Mouse (Mus musculus): ENCODE results near the gene Hip1. TPM values are rescaled to one million over a fixed set of nuclear protein-coding genes. Genes with fewer than 3 reads are reported as not detected.
A peak's percentile ranks its signal among the peaks of the same experiment; 100 is the strongest.

The Hip1 gene
- polyA plus RNA-seq, 1 experiment from 2014 or later: 45.2 TPM

GRCm38 (mm10) chr5:135502931-135503330 is 42.0 kb downstream of the Hip1 start:
- 0 out of 2 replicates have a peak, but pooled peaks cover 4% of the 10 kb centered on the region for H3K36me3 ChIP-seq
- WGBS: 56% methylated on average over 7 of the region's 7 CpGs
- H3K4me3 ChIP-seq (replicated peaks): no peak overlapping the region
- H3K9ac ChIP-seq: no peak overlapping the region
- peaks cover 40% of the 10 kb centered on the region for H3K4me1 ChIP-seq
- no peaks in the 10 kb centered on the region for H3K9me3 ChIP-seq (replicated peaks)
- H3K27me3 ChIP-seq: no peaks in the 10 kb centered on the region
- no peak for ATAC-seq (replicated peaks; ENCODE audit: low FRiP score)
- no peak overlapping the region for H3K27ac ChIP-seq
- H3K4me2 ChIP-seq: no peak overlapping the region

GRCm38 (mm10) chr5:135502027-135502426 is 42.9 kb downstream of the Hip1 start:
- no peaks in the 10 kb centered on the region for H3K9me3 ChIP-seq (replicated peaks)
- H3K9ac ChIP-seq: no peak overlapping the region
- H3K27me3 ChIP-seq: no peaks in the 10 kb centered on the region
- H3K4me1 ChIP-seq: peaks cover 39% of the 10 kb centered on the region
- peak overlapping the region; percentile 60 for H3K27ac ChIP-seq
- 0 out of 2 replicates have a peak, but pooled peaks cover 4% of the 10 kb centered on the region for H3K36me3 ChIP-seq
- H3K4me3 ChIP-seq (replicated peaks): no peak overlapping the region
- H3K4me2 ChIP-seq: no peak overlapping the region
- no peak for ATAC-seq (replicated peaks; ENCODE audit: low FRiP score)
- 63% methylated on average over 8 of the region's 8 CpGs for WGBS

- ATAC-seq (replicated peaks; ENCODE audit: low FRiP score): no peak
- no peak overlapping the region for H3K9ac ChIP-seq
- H3K27me3 ChIP-seq: no peaks in the 10 kb centered on the region
- no peaks in the 10 kb centered on the region for H3K9me3 ChIP-seq (replicated peaks)
- peaks cover 20% of the 10 kb centered on the region for H3K4me1 ChIP-seq
- WGBS: 79% methylated on average over 3 of the region's 3 CpGs
- H3K27ac ChIP-seq: no peak overlapping the region
- H3K36me3 ChIP-seq: no peaks in the 10 kb centered on the region
- H3K4me3 ChIP-seq (replicated peaks): no peak overlapping the region
- H3K4me2 ChIP-seq: no peak overlapping the region
Measured at GRCm38 (mm10) chr5:135498914-135499313, 46.0 kb downstream of the Hip1 start.

- WGBS: 66% methylated on average over 6 of the region's 6 CpGs
- ATAC-seq (replicated peaks; ENCODE audit: low FRiP score): no peak
Measured at GRCm38 (mm10) chr5:135497347-135497955, 47.5 kb downstream of the Hip1 start.

GRCm38 (mm10) chr5:135496489-135496888 is 48.4 kb downstream of the Hip1 start:
- H3K9ac ChIP-seq: no peak overlapping the region
- H3K4me1 ChIP-seq: peaks cover 23% of the 10 kb centered on the region
- no peak overlapping the region for H3K27ac ChIP-seq
- H3K36me3 ChIP-seq: no peaks in the 10 kb centered on the region
- H3K4me3 ChIP-seq (replicated peaks): no peak overlapping the region
- WGBS: 88% methylated on average over 2 of the region's 2 CpGs
- H3K27me3 ChIP-seq: no peaks in the 10 kb centered on the region
- H3K4me2 ChIP-seq: no peak overlapping the region
- no peak for ATAC-seq (replicated peaks; ENCODE audit: low FRiP score)
- H3K9me3 ChIP-seq (replicated peaks): no peaks in the 10 kb centered on the region

More at GRCm38 (mm10) chr5:135497347-135497955, 47.5 kb downstream of the Hip1 start:
- H3K36me3 ChIP-seq: no peaks in the 10 kb centered on the region
- no peaks in the 10 kb centered on the region for H3K27me3 ChIP-seq
- H3K4me3 ChIP-seq (replicated peaks): no peak overlapping the region
- H3K4me2 ChIP-seq: no peak overlapping the region
- H3K27ac ChIP-seq: no peak overlapping the region
- peaks cover 20% of the 10 kb centered on the region for H3K4me1 ChIP-seq
- H3K9me3 ChIP-seq (replicated peaks): no peaks in the 10 kb centered on the region
- no peak overlapping the region for H3K9ac ChIP-seq

GRCm38 (mm10) chr5:135495471-135495870 is 49.4 kb downstream of the Hip1 start:
- no peaks in the 10 kb centered on the region for H3K36me3 ChIP-seq
- no peaks in the 10 kb centered on the region for H3K9me3 ChIP-seq (replicated peaks)
- H3K9ac ChIP-seq: no peak overlapping the region
- peaks cover 19% of the 10 kb centered on the region for H3K4me1 ChIP-seq
- H3K27me3 ChIP-seq: no peaks in the 10 kb centered on the region
- no peak overlapping the region for H3K27ac ChIP-seq
- H3K4me2 ChIP-seq: no peak overlapping the region
- ATAC-seq (replicated peaks; ENCODE audit: low FRiP score): no peak
- H3K4me3 ChIP-seq (replicated peaks): no peak overlapping the region
- WGBS: 93% methylated on average over 8 of the region's 8 CpGs

- no peak overlapping the region for H3K4me3 ChIP-seq (replicated peaks)
- H3K4me2 ChIP-seq: no peak overlapping the region
- H3K36me3 ChIP-seq: no peaks in the 10 kb centered on the region
- no peaks in the 10 kb centered on the region for H3K27me3 ChIP-seq
- no peak overlapping the region for H3K27ac ChIP-seq
- H3K4me1 ChIP-seq: peaks cover 27% of the 10 kb centered on the region
- ATAC-seq (replicated peaks; ENCODE audit: low FRiP score): 0 out of 2 replicates have a peak, but pooled peaks have one; percentile 34
- H3K9ac ChIP-seq: no peak overlapping the region
- no peaks in the 10 kb centered on the region for H3K9me3 ChIP-seq (replicated peaks)
- WGBS: 83% methylated on average over 13 of the region's 13 CpGs
Measured at GRCm38 (mm10) chr5:135494183-135494910, 50.6 kb downstream of the Hip1 start.

GRCm38 (mm10) chr5:135493095-135493494 is 51.8 kb downstream of the Hip1 start:
- no peaks in the 10 kb centered on the region for H3K36me3 ChIP-seq
- WGBS: 68% methylated on average over 3 of the region's 3 CpGs
- H3K4me2 ChIP-seq: no peak overlapping the region
- H3K4me1 ChIP-seq: peaks cover 32% of the 10 kb centered on the region
- no peak overlapping the region for H3K4me3 ChIP-seq (replicated peaks)
- H3K27me3 ChIP-seq: no peaks in the 10 kb centered on the region
- H3K9me3 ChIP-seq (replicated peaks): no peaks in the 10 kb centered on the region
- H3K27ac ChIP-seq: 0 out of 2 replicates have a peak overlapping the region, but pooled peaks have one; percentile 4
- H3K9ac ChIP-seq: no peak overlapping the region
- ATAC-seq (replicated peaks; ENCODE audit: low FRiP score): no peak

- WGBS: 85% methylated on average over 2 of the region's 2 CpGs
- ATAC-seq (replicated peaks; ENCODE audit: low FRiP score): no peak
- H3K4me3 ChIP-seq (replicated peaks): no peak overlapping the region
Measured at GRCm38 (mm10) chr5:135492126-135492525, 52.8 kb downstream of the Hip1 start.

GRCm38 (mm10) chr5:135489695-135490294 is 55.1 kb downstream of the Hip1 start:
- WGBS: 5% methylated on average over 14 of the region's 14 CpGs
- H3K4me2 ChIP-seq: peak overlapping the region; percentile 91
- ATAC-seq (replicated peaks; ENCODE audit: low FRiP score): no peak
- H3K27ac ChIP-seq: peak overlapping the region; percentile 96
- peak overlapping the region; percentile 79 for H3K9ac ChIP-seq
- H3K4me3 ChIP-seq (replicated peaks): peak overlapping the region; percentile 78
- H3K36me3 ChIP-seq: no peaks in the 10 kb centered on the region
- H3K9me3 ChIP-seq (replicated peaks): no peaks in the 10 kb centered on the region
- H3K4me1 ChIP-seq: peaks cover 54% of the 10 kb centered on the region
- no peaks in the 10 kb centered on the region for H3K27me3 ChIP-seq

More at GRCm38 (mm10) chr5:135492126-135492525, 52.8 kb downstream of the Hip1 start:
- no peaks in the 10 kb centered on the region for H3K36me3 ChIP-seq
- no peak overlapping the region for H3K27ac ChIP-seq
- no peak overlapping the region for H3K9ac ChIP-seq
- H3K4me1 ChIP-seq: peaks cover 35% of the 10 kb centered on the region
- no peaks in the 10 kb centered on the region for H3K9me3 ChIP-seq (replicated peaks)
- no peak overlapping the region for H3K4me2 ChIP-seq
- H3K27me3 ChIP-seq: no peaks in the 10 kb centered on the region

- Histone ChIP-seq H3K9ac (peak overlapping the region; percentile 79), H3K27me3 (no peaks in the 10 kb centered on the region), H3K4me3 (replicated peaks) (peak overlapping the region; percentile 78), H3K4me1 (peaks cover 54% of the 10 kb centered on the region), H3K27ac (peak overlapping the region; percentile 96), H3K9me3 (replicated peaks) (no peaks in the 10 kb centered on the region), H3K4me2 (peak overlapping the region; percentile 91), H3K36me3 (peaks cover 7% of the 10 kb centered on the region)
- whole genome bisulfite sequencing: 1% methylated on average over 51 of the region's 59 CpGs
- peak; percentile 84 for ATAC-seq (replicated peaks; ENCODE audit: low FRiP score)
Measured at GRCm38 (mm10) chr5:135488881-135489694, 55.8 kb downstream of the Hip1 start.
